Mouse (Mus musculus) layer of hippocampus, postnatal 36 days (tissue): ENCODE measurements around the gene Taar8c. TPM values are rescaled to one million over a fixed set of nuclear protein-coding genes. Genes with fewer than 3 reads are reported as not detected.

Experiments used
- DNase-seq, 2 experiments: peaks; one replicate each; pipeline ENCODE4 v3.0.0; 2022
- total RNA-seq, 2 experiments: library from RNA; stranded (reverse); gene quantifications; 2 replicates each; pipeline ENCODE4 v1.2.3; 2021

Taar8c gene
- total RNA-seq, 2 experiments from 2014 or later, result not detected

- no peak for DNase-seq
Measured at GRCm38 (mm10) chr10:24058986-24059385, 42.7 kb downstream of the Taar8c start.

- DNase-seq, result no peak
Measured at GRCm38 (mm10) chr10:24052039-24052438, 49.7 kb downstream of the Taar8c start.

Other genes with a start within 250 kb of the Taar8c start
- under 1 TPM in 1 of 2 experiments, not detected in 1; 0.17 TPM for gene Vnn1, start 207.2 kb downstream of the Taar8c start, total RNA-seq
- not detected for gene Taar1, start 181.6 kb downstream of the Taar8c start, total RNA-seq
- gene Taar2, start 163.3 kb downstream of the Taar8c start, total RNA-seq, result not detected
- gene Taar3, start 152.4 kb downstream of the Taar8c start, total RNA-seq, result not detected
- gene Taar4, start 141.4 kb downstream of the Taar8c start, total RNA-seq, result not detected
- not detected for gene Taar5, start 131.2 kb downstream of the Taar8c start, total RNA-seq
- gene Taar6, start 116.3 kb downstream of the Taar8c start, total RNA-seq, result not detected
- not detected for gene Taar7a, start 108.4 kb downstream of the Taar8c start, total RNA-seq
- not detected for gene Taar7b, start 102.0 kb downstream of the Taar8c start, total RNA-seq
- not detected for gene Taar7d, start 74.7 kb downstream of the Taar8c start, total RNA-seq
- gene Taar7e, start 64.3 kb downstream of the Taar8c start, total RNA-seq, result not detected
- gene Taar7f, start 52.4 kb downstream of the Taar8c start, total RNA-seq, result not detected
- not detected for gene Taar8a, start 25.4 kb downstream of the Taar8c start, total RNA-seq
- gene Taar8b, start 9.6 kb downstream of the Taar8c start, total RNA-seq, result not detected
- not detected for gene Taar9, start 7.6 kb upstream of the Taar8c start, total RNA-seq
- gene Stx7, start 47.4 kb upstream of the Taar8c start, total RNA-seq, result 100 to 1,000 TPM; 122 to 128 TPM
- gene Moxd1, start 121.6 kb upstream of the Taar8c start, total RNA-seq, result 10 to 100 TPM; 10.9 to 11.9 TPM